Mouse (Mus musculus): ENCODE data around the gene 1700113H08Rik. TPM values are rescaled to one million over a fixed set of nuclear protein-coding genes. Genes with fewer than 3 reads are reported as not detected.

The 1700113H08Rik gene
- polyA plus RNA-seq, 1 experiment from 2014 or later = not detected

DNA sequence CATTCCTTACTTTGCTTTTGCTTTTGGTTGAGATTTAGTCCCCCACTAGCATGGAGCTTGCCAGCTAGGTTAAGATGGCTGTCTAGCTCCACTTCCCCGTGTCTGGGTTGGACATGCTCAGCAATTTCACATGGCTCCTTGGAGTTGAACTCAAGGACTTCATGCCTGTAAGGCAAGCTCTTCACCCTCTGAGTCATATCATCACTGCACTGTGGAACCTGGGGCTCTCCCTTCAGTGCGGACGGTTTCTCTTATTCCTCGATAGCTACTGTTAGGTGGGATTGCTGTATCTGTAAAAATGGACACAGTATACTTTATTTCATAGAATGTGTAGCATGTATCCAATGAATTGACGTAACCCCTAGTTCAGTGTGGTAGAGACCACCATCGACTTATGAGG lies 93.2 kb downstream of the 1700113H08Rik start:
- H3K9ac ChIP-seq (replicated peaks; ENCODE audit: low read depth) = no peak overlapping the region
- no peak overlapping the region for H3K4me2 ChIP-seq (replicated peaks; ENCODE audit: low read depth, low read length)
- no peak overlapping the region for H3K4me3 ChIP-seq (ENCODE audit: low read depth, low read length)
- TF ChIP-seq CTCF (IDR thresholded peaks at IDR 0.05) (no peak), EP300 (IDR thresholded peaks at IDR 0.05) (no peak)
- no peaks in the 10 kb centered on the region for H3K4me1 ChIP-seq (ENCODE audit: insufficient read depth, low read depth, low read length)
- WGBS = 87% methylated on average over 6 of the region's 6 CpGs
- no peaks in the 10 kb centered on the region for H3K27me3 ChIP-seq (replicated peaks; ENCODE audit: insufficient read depth, low read length)
- DNase-seq (ENCODE audit: low spot score) (no peak), ATAC-seq (no peak)
- H3K36me3 ChIP-seq (ENCODE audit: insufficient read depth, low read length) = no peaks in the 10 kb centered on the region
- no peaks in the 10 kb centered on the region for H3K9me3 ChIP-seq (ENCODE audit: low read length)
- H3K27ac ChIP-seq (ENCODE audit: low read length) = no peak overlapping the region

DNA sequence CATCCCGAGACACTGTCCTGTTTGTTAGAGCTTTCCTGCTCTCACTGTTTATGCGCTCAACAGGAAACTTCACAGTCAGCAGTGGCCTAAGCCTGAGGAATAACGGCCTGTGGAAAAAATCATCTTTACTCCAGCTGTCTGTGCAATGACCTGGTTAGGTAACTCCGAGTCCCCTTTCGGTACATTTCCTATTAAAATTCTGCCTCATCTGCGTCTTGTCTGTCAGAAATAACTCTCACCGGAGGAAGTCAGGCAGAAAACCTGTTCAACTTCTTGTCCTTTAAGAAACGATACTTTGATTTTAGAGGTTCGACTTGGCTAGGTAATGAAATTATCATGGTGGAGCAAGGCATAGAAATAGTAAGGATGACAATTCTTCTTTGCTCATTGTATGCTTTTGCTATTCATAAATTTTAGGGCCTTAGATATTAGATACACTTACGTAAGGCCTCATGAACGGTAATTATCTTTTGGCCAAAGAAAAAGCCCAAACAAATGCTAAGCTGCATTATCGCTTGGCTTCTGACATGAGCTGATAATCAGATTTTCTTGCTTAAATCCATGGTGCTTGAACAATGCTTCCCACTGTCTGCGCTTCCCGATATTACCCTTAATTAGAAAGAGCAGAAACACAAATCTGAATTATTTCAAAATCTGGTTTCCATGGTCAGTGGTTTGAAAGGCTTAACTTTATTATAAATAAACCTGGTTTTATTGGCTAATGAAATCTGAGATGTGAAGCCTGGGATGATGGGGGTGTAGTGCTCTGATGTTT lies 96.1 kb downstream of the 1700113H08Rik start:
- TF ChIP-seq EP300 (IDR thresholded peaks at IDR 0.05) (no peak), CTCF (IDR thresholded peaks at IDR 0.05) (no peak)
- Histone ChIP-seq H3K27ac (ENCODE audit: low read length) (no peak overlapping the region), H3K4me3 (ENCODE audit: low read depth, low read length) (no peak overlapping the region), H3K4me1 (ENCODE audit: insufficient read depth, low read depth, low read length) (no peaks in the 10 kb centered on the region), H3K9ac (replicated peaks; ENCODE audit: low read depth) (no peak overlapping the region), H3K4me2 (replicated peaks; ENCODE audit: low read depth, low read length) (no peak overlapping the region), H3K9me3 (ENCODE audit: low read length) (no peaks in the 10 kb centered on the region), H3K27me3 (replicated peaks; ENCODE audit: insufficient read depth, low read length) (no peaks in the 10 kb centered on the region), H3K36me3 (ENCODE audit: insufficient read depth, low read length) (no peaks in the 10 kb centered on the region)
- DNase-seq (ENCODE audit: low spot score) (no peak), ATAC-seq (no peak)
- WGBS = 76% methylated on average over 14 of the region's 14 CpGs

GRCm38 (mm10) chr10:87159781-87160180 lies 101.9 kb downstream of the 1700113H08Rik start:
- 50% methylated on average over 9 of the region's 9 CpGs for WGBS
- peak; percentile 5 for DNase-seq (ENCODE audit: low spot score)

GRCm38 (mm10) chr10:87196123-87196756 lies 138.4 kb downstream of the 1700113H08Rik start:
- no peaks in the 10 kb centered on the region for H3K4me1 ChIP-seq (ENCODE audit: insufficient read depth, low read depth, low read length)
- no peak overlapping the region for H3K4me3 ChIP-seq (ENCODE audit: low read depth, low read length)
- DNase-seq (ENCODE audit: low spot score) (no peak), ATAC-seq (no peak)
- H3K27ac ChIP-seq (ENCODE audit: low read length) = no peak overlapping the region
- WGBS = 50% methylated on average over 7 of the region's 7 CpGs
- H3K9ac ChIP-seq (replicated peaks; ENCODE audit: low read depth) = no peak overlapping the region
- no peaks in the 10 kb centered on the region for H3K27me3 ChIP-seq (replicated peaks; ENCODE audit: insufficient read depth, low read length)
- H3K9me3 ChIP-seq (ENCODE audit: low read length) = no peaks in the 10 kb centered on the region
- H3K4me2 ChIP-seq (replicated peaks; ENCODE audit: low read depth, low read length) = no peak overlapping the region
- TF ChIP-seq CTCF (IDR thresholded peaks at IDR 0.05) (no peak), EP300 (IDR thresholded peaks at IDR 0.05) (no peak)
- no peaks in the 10 kb centered on the region for H3K36me3 ChIP-seq (ENCODE audit: insufficient read depth, low read length)

More at GRCm38 (mm10) chr10:87159781-87160180, 101.9 kb downstream of the 1700113H08Rik start:
- H3K4me2 ChIP-seq (replicated peaks; ENCODE audit: low read depth, low read length) = no peak overlapping the region
- no peaks in the 10 kb centered on the region for H3K36me3 ChIP-seq (ENCODE audit: insufficient read depth, low read length)
- ATAC-seq = no peak
- H3K4me3 ChIP-seq (ENCODE audit: low read depth, low read length) = no peak overlapping the region
- TF ChIP-seq CTCF (IDR thresholded peaks at IDR 0.05) (no peak), EP300 (IDR thresholded peaks at IDR 0.05) (no peak)
- no peaks in the 10 kb centered on the region for H3K27me3 ChIP-seq (replicated peaks; ENCODE audit: insufficient read depth, low read length)
- no peaks in the 10 kb centered on the region for H3K9me3 ChIP-seq (ENCODE audit: low read length)
- H3K9ac ChIP-seq (replicated peaks; ENCODE audit: low read depth) = no peak overlapping the region
- no peaks in the 10 kb centered on the region for H3K4me1 ChIP-seq (ENCODE audit: insufficient read depth, low read depth, low read length)
- no peak overlapping the region for H3K27ac ChIP-seq (ENCODE audit: low read length)

DNA sequence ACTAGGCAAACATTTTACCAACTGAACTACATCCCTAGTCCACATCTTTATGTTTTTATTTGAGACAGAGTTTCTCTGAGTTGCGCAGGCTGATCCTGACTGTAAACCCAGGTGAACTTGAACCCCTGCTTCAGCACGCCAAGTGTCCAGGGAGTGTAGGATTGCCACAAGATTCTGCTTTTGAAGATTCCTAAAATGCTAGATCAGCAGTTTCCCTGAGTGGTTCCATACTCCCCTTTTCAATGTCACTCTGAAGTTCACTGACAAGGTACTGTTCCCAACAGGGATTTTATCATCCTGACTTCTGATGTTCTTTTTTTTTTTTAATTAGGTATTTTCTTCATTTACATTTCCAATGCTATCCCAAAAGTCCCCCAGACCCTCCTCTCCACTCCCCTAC lies 140.9 kb downstream of the 1700113H08Rik start:
- no peak overlapping the region for H3K27ac ChIP-seq (ENCODE audit: low read length)
- no peaks in the 10 kb centered on the region for H3K36me3 ChIP-seq (ENCODE audit: insufficient read depth, low read length)
- no peak overlapping the region for H3K9ac ChIP-seq (replicated peaks; ENCODE audit: low read depth)
- no peak overlapping the region for H3K4me3 ChIP-seq (ENCODE audit: low read depth, low read length)
- no peak overlapping the region for H3K4me2 ChIP-seq (replicated peaks; ENCODE audit: low read depth, low read length)
- DNase-seq (ENCODE audit: low spot score) = no peak
- no peaks in the 10 kb centered on the region for H3K9me3 ChIP-seq (ENCODE audit: low read length)
- H3K27me3 ChIP-seq (replicated peaks; ENCODE audit: insufficient read depth, low read length) = no peaks in the 10 kb centered on the region
- H3K4me1 ChIP-seq (ENCODE audit: insufficient read depth, low read depth, low read length) = no peaks in the 10 kb centered on the region
- no peak for ATAC-seq
- no peak for TF ChIP-seq EP300 (IDR thresholded peaks at IDR 0.05)
- no peak for TF ChIP-seq CTCF (IDR thresholded peaks at IDR 0.05)
- 88% methylated on average over 2 of the region's 2 CpGs for WGBS

- no peak for TF ChIP-seq CTCF (IDR thresholded peaks at IDR 0.05)
- TF ChIP-seq EP300 (IDR thresholded peaks at IDR 0.05) = no peak
- no peak overlapping the region for H3K4me3 ChIP-seq (ENCODE audit: low read depth, low read length)
- H3K9me3 ChIP-seq (ENCODE audit: low read length) = no peaks in the 10 kb centered on the region
- no peak overlapping the region for H3K27ac ChIP-seq (ENCODE audit: low read length)
- DNase-seq (ENCODE audit: low spot score) (no peak), ATAC-seq (no peak)
- 76% methylated on average over 1 of the region's 1 CpGs for WGBS
- no peak overlapping the region for H3K4me2 ChIP-seq (replicated peaks; ENCODE audit: low read depth, low read length)
- no peaks in the 10 kb centered on the region for H3K4me1 ChIP-seq (ENCODE audit: insufficient read depth, low read depth, low read length)
- no peaks in the 10 kb centered on the region for H3K36me3 ChIP-seq (ENCODE audit: insufficient read depth, low read length)
- no peaks in the 10 kb centered on the region for H3K27me3 ChIP-seq (replicated peaks; ENCODE audit: insufficient read depth, low read length)
- no peak overlapping the region for H3K9ac ChIP-seq (replicated peaks; ENCODE audit: low read depth)
Observed at GRCm38 (mm10) chr10:87209466-87209865, 151.6 kb downstream of the 1700113H08Rik start.

Data from lung, postnatal 0 days (tissue).